Mouse (Mus musculus): ENCODE data around the gene Rab31. TPM values are rescaled to one million over a fixed set of nuclear protein-coding genes. Genes with fewer than 3 reads are reported as not detected.

Gene Rab31
- total and polyA plus RNA-seq, 2 experiments from 2014 or later, result 79.3 to 92.8 TPM

- Histone ChIP-seq H3K27ac (ENCODE audit: low read depth, low read length) (no peak overlapping the region), H3K27me3 (ENCODE audit: insufficient read depth, low read length) (no peaks in the 10 kb centered on the region), H3K36me3 (ENCODE audit: insufficient read depth) (peaks cover 4% of the 10 kb centered on the region; the same call in 1 of the 2 replicates), H3K9me3 (ENCODE audit: low read length) (no peaks in the 10 kb centered on the region), H3K4me3 (ENCODE audit: low read depth, low read length) (no peak overlapping the region), H3K4me1 (ENCODE audit: insufficient read depth) (0 out of 2 replicates have a peak, but pooled peaks cover 5% of the 10 kb centered on the region), H3K9ac (no peak overlapping the region), H3K4me2 (ENCODE audit: low read depth) (no peak overlapping the region)
- no peak for ATAC-seq
- 84% methylated on average over 6 of the region's 6 CpGs for WGBS
- no peak for TF ChIP-seq CTCF (IDR thresholded peaks at IDR 0.05; ENCODE audit: low read depth)
- no peak for DNase-seq
These were observed 125.3 kb downstream of the Rab31 start for GRCm38 (mm10) chr17:65647226-65647625.

- H3K4me2 ChIP-seq (ENCODE audit: low read depth), result no peak overlapping the region
- no peak overlapping the region for H3K4me3 ChIP-seq (ENCODE audit: low read depth, low read length)
- TF ChIP-seq CTCF (IDR thresholded peaks at IDR 0.05; ENCODE audit: low read depth), result no peak
- H3K9me3 ChIP-seq (ENCODE audit: low read length), result no peaks in the 10 kb centered on the region
- 83% methylated on average over 5 of the region's 5 CpGs for WGBS
- H3K9ac ChIP-seq, result no peak overlapping the region
- 0 out of 2 replicates have a peak, but pooled peaks cover 5% of the 10 kb centered on the region for H3K4me1 ChIP-seq (ENCODE audit: insufficient read depth)
- no peaks in the 10 kb centered on the region for H3K36me3 ChIP-seq (ENCODE audit: insufficient read depth)
- no peak for DNase-seq
- no peaks in the 10 kb centered on the region for H3K27me3 ChIP-seq (ENCODE audit: insufficient read depth, low read length)
- ATAC-seq, result no peak
- peak overlapping the region; percentile 37; the same call in 1 of the 2 replicates for H3K27ac ChIP-seq (ENCODE audit: low read depth, low read length)
These were observed 129.0 kb downstream of the Rab31 start for GRCm38 (mm10) chr17:65643579-65643978.

- Histone ChIP-seq H3K4me2 (ENCODE audit: low read depth) (peak overlapping the region; percentile 2; the same call in 1 of the 2 replicates), H3K27ac (ENCODE audit: low read depth, low read length) (peak overlapping the region; percentile 37), H3K4me3 (ENCODE audit: low read depth, low read length) (no peak overlapping the region), H3K9me3 (ENCODE audit: low read length) (no peaks in the 10 kb centered on the region), H3K27me3 (ENCODE audit: insufficient read depth, low read length) (no peaks in the 10 kb centered on the region), H3K4me1 (ENCODE audit: insufficient read depth) (0 out of 2 replicates have a peak, but pooled peaks cover 5% of the 10 kb centered on the region), H3K36me3 (ENCODE audit: insufficient read depth) (no peaks in the 10 kb centered on the region), H3K9ac (no peak overlapping the region; the same call in 1 of the 2 replicates)
- 25% methylated on average over 10 of the region's 10 CpGs for WGBS
- ATAC-seq (peak; percentile 77), DNase-seq (peak; percentile 65)
- no peak for TF ChIP-seq CTCF (IDR thresholded peaks at IDR 0.05; ENCODE audit: low read depth)
These were observed 129.5 kb downstream of the Rab31 start for GRCm38 (mm10) chr17:65643051-65643521.

- TF ChIP-seq CTCF (IDR thresholded peaks at IDR 0.05; ENCODE audit: low read depth), result no peak
- no peak overlapping the region for H3K4me2 ChIP-seq (ENCODE audit: low read depth)
- H3K27ac ChIP-seq (ENCODE audit: low read depth, low read length), result peak overlapping the region; percentile 37; the same call in 1 of the 2 replicates
- H3K36me3 ChIP-seq (ENCODE audit: insufficient read depth), result no peaks in the 10 kb centered on the region
- no peak overlapping the region for H3K4me3 ChIP-seq (ENCODE audit: low read depth, low read length)
- WGBS, result 41% methylated on average over 5 of the region's 5 CpGs
- DNase-seq (peak; percentile 6), ATAC-seq (peak; percentile 52)
- no peak overlapping the region; the same call in 1 of the 2 replicates for H3K9ac ChIP-seq
- H3K27me3 ChIP-seq (ENCODE audit: insufficient read depth, low read length), result no peaks in the 10 kb centered on the region
- H3K9me3 ChIP-seq (ENCODE audit: low read length), result no peaks in the 10 kb centered on the region
- H3K4me1 ChIP-seq (ENCODE audit: insufficient read depth), result 0 out of 2 replicates have a peak, but pooled peaks cover 5% of the 10 kb centered on the region
These were observed 130.0 kb downstream of the Rab31 start for GRCm38 (mm10) chr17:65642578-65642991.

- Histone ChIP-seq H3K27ac (ENCODE audit: low read depth, low read length) (peak within 1 kb of the TSS; percentile 37), H3K9me3 (ENCODE audit: low read length) (no peaks in the 10 kb centered on the region), H3K9ac (no peak within 1 kb of the TSS; the same call in 1 of the 2 replicates), H3K4me2 (ENCODE audit: low read depth) (0 out of 2 replicates have a peak within 1 kb of the TSS, but pooled peaks have one; percentile 2), H3K36me3 (ENCODE audit: insufficient read depth) (no peaks in the 10 kb centered on the region), H3K27me3 (ENCODE audit: insufficient read depth, low read length) (no peaks in the 10 kb centered on the region), H3K4me3 (ENCODE audit: low read depth, low read length) (no peak within 1 kb of the TSS), H3K4me1 (ENCODE audit: insufficient read depth) (0 out of 2 replicates have a peak, but pooled peaks cover 5% of the 10 kb centered on the region)
- DNase-seq (no peak), ATAC-seq (no peak)
- WGBS, result 91% methylated on average over 11 of the region's 11 CpGs
- no peak for TF ChIP-seq CTCF (IDR thresholded peaks at IDR 0.05; ENCODE audit: low read depth)
These were observed 130.8 kb downstream of the Rab31 start, which contains the start of gene Txndc2 for GRCm38 (mm10) chr17:65641734-65642218. Txndc2 (minus strand) TSS chr17:65642168.

GRCm38 (mm10) chr17:65639144-65639543, 133.4 kb downstream of the Rab31 start:
- Histone ChIP-seq H3K9ac (no peak overlapping the region), H3K4me3 (ENCODE audit: low read depth, low read length) (no peak overlapping the region), H3K4me2 (ENCODE audit: low read depth) (no peak overlapping the region), H3K27me3 (ENCODE audit: insufficient read depth, low read length) (no peaks in the 10 kb centered on the region), H3K27ac (ENCODE audit: low read depth, low read length) (no peak overlapping the region), H3K4me1 (ENCODE audit: insufficient read depth) (0 out of 2 replicates have a peak, but pooled peaks cover 5% of the 10 kb centered on the region), H3K36me3 (ENCODE audit: insufficient read depth) (no peaks in the 10 kb centered on the region), H3K9me3 (ENCODE audit: low read length) (no peaks in the 10 kb centered on the region)
- TF ChIP-seq CTCF (IDR thresholded peaks at IDR 0.05; ENCODE audit: low read depth), result no peak
- 91% methylated on average over 1 of the region's 1 CpGs for WGBS
- ATAC-seq (no peak), DNase-seq (no peak)

GRCm38 (mm10) chr17:65635715-65636360, 136.7 kb downstream of the Rab31 start:
- no peaks in the 10 kb centered on the region for H3K36me3 ChIP-seq (ENCODE audit: insufficient read depth)
- no peaks in the 10 kb centered on the region for H3K4me1 ChIP-seq (ENCODE audit: insufficient read depth)
- DNase-seq (no peak), ATAC-seq (no peak)
- TF ChIP-seq CTCF (IDR thresholded peaks at IDR 0.05; ENCODE audit: low read depth), result no peak
- H3K9me3 ChIP-seq (ENCODE audit: low read length), result no peaks in the 10 kb centered on the region
- H3K27ac ChIP-seq (ENCODE audit: low read depth, low read length), result no peak overlapping the region
- no peaks in the 10 kb centered on the region for H3K27me3 ChIP-seq (ENCODE audit: insufficient read depth, low read length)
- WGBS, result 85% methylated on average over 14 of the region's 14 CpGs
- H3K4me2 ChIP-seq (ENCODE audit: low read depth), result no peak overlapping the region
- H3K4me3 ChIP-seq (ENCODE audit: low read depth, low read length), result no peak overlapping the region
- H3K9ac ChIP-seq, result no peak overlapping the region
